Mouse (Mus musculus) E14TG2a.4 (cell line): ENCODE measurements around the gene Gm44503.

Experiments
- H3K27me3 ChIP-seq: 2 replicates; pipeline ENCODE4 v1.6.1; 2014; ENCODE audit warnings: low read length, control low read depth; ENCODE audit not compliant: insufficient read depth
- H3K36me3 ChIP-seq: 2 replicates; pipeline ENCODE4 v1.6.1; 2014; ENCODE audit warnings: low read length, control low read depth; ENCODE audit not compliant: insufficient read depth
- H3K4me1 ChIP-seq: replicated peaks from 2 replicates; pipeline ENCODE4 v1.6.1; 2014; ENCODE audit warnings: low read depth, low read length, control low read depth
- H3K4me3 ChIP-seq: replicated peaks from 2 replicates; pipeline ENCODE4 v1.5.1; 2014; ENCODE audit warnings: mild to moderate bottlenecking, low read length
- H3K9me3 ChIP-seq: 2 replicates; pipeline ENCODE4 v1.6.1; 2014; ENCODE audit warnings: low read length, control low read depth
- CTCF ChIP-seq: conservative IDR thresholded peaks from 2 replicates; pipeline ENCODE4 v1.5.1; 2014; ENCODE audit warnings: low read length
- NANOG ChIP-seq: IDR thresholded peaks from 2 replicates; pipeline ENCODE4 v1.6.1; 2014; ENCODE audit warnings: borderline replicate concordance, low read length, mixed read lengths
- POU5F1 ChIP-seq: IDR thresholded peaks from 2 replicates; pipeline ENCODE4 v1.6.1; 2014; ENCODE audit warnings: low read length, borderline replicate concordance

Gene Gm44503

GRCm38 (mm10) chr9:72985250-72986220 lies 26.9 kb downstream of the Gm44503 start, which contains the start of the genes Ccpg1os and Ccpg1:
TSS of gene Ccpg1os (minus strand) at chr9:72985382.
TSS of gene Ccpg1 (plus strand) at chr9:72985429.
- Histone ChIP-seq H3K4me1 (peaks cover 38% of the 10 kb centered on the region), H3K36me3 (no peaks in the 10 kb centered on the region), H3K4me3 (peak within 1 kb of the TSS; percentile 98), H3K9me3 (no peaks in the 10 kb centered on the region), H3K27me3 (no peaks in the 10 kb centered on the region)
- no peak for TF ChIP-seq CTCF
- TF ChIP-seq POU5F1 = no peak
- TF ChIP-seq NANOG = no peak

GRCm38 (mm10) chr9:72987703-72988102 lies 29.1 kb downstream of the Gm44503 start:
- no peaks in the 10 kb centered on the region for H3K36me3 ChIP-seq
- H3K27me3 ChIP-seq = no peaks in the 10 kb centered on the region
- TF ChIP-seq NANOG (no peak), CTCF (no peak), POU5F1 (no peak)
- no peaks in the 10 kb centered on the region for H3K9me3 ChIP-seq
- H3K4me3 ChIP-seq = no peak overlapping the region
- H3K4me1 ChIP-seq = peaks cover 50% of the 10 kb centered on the region

GRCm38 (mm10) chr9:72988706-72989105 lies 30.1 kb downstream of the Gm44503 start:
- no peak overlapping the region for H3K4me3 ChIP-seq
- no peaks in the 10 kb centered on the region for H3K27me3 ChIP-seq
- peaks cover 60% of the 10 kb centered on the region for H3K4me1 ChIP-seq
- no peak for TF ChIP-seq CTCF
- no peak for TF ChIP-seq POU5F1
- no peak for TF ChIP-seq NANOG
- H3K9me3 ChIP-seq = no peaks in the 10 kb centered on the region
- H3K36me3 ChIP-seq = no peaks in the 10 kb centered on the region

GRCm38 (mm10) chr9:72991420-72991819 lies 32.8 kb downstream of the Gm44503 start:
- Histone ChIP-seq H3K4me1 (peaks cover 69% of the 10 kb centered on the region), H3K9me3 (no peaks in the 10 kb centered on the region), H3K27me3 (no peaks in the 10 kb centered on the region), H3K4me3 (no peak overlapping the region), H3K36me3 (no peaks in the 10 kb centered on the region)
- no peak for TF ChIP-seq POU5F1
- TF ChIP-seq CTCF = no peak
- TF ChIP-seq NANOG = no peak

GRCm38 (mm10) chr9:72992576-72992975 lies 33.9 kb downstream of the Gm44503 start:
- Histone ChIP-seq H3K27me3 (no peaks in the 10 kb centered on the region), H3K36me3 (peaks cover under 1% of the 10 kb centered on the region; the same call in 1 of the 2 replicates), H3K9me3 (no peaks in the 10 kb centered on the region), H3K4me1 (peaks cover 69% of the 10 kb centered on the region), H3K4me3 (no peak overlapping the region)
- TF ChIP-seq POU5F1 (no peak), NANOG (no peak), CTCF (no peak)

GRCm38 (mm10) chr9:72996167-72996566 lies 37.5 kb downstream of the Gm44503 start:
- H3K4me1 ChIP-seq = peaks cover 60% of the 10 kb centered on the region
- peaks cover 27% of the 10 kb centered on the region for H3K36me3 ChIP-seq
- TF ChIP-seq NANOG = peak; percentile 45; the same call in 1 of the 2 replicates
- TF ChIP-seq CTCF = no peak
- no peak for TF ChIP-seq POU5F1
- no peaks in the 10 kb centered on the region for H3K9me3 ChIP-seq
- no peak overlapping the region for H3K4me3 ChIP-seq
- H3K27me3 ChIP-seq = no peaks in the 10 kb centered on the region

- peaks cover 34% of the 10 kb centered on the region for H3K36me3 ChIP-seq
- H3K4me1 ChIP-seq = peaks cover 60% of the 10 kb centered on the region
- no peak overlapping the region for H3K4me3 ChIP-seq
- TF ChIP-seq NANOG (no peak), POU5F1 (no peak), CTCF (no peak)
- no peaks in the 10 kb centered on the region for H3K9me3 ChIP-seq
- no peaks in the 10 kb centered on the region for H3K27me3 ChIP-seq
Measured at GRCm38 (mm10) chr9:72996806-72997205, 38.2 kb downstream of the Gm44503 start.

- no peaks in the 10 kb centered on the region for H3K27me3 ChIP-seq
- H3K36me3 ChIP-seq = peaks cover 62% of the 10 kb centered on the region
- no peaks in the 10 kb centered on the region for H3K9me3 ChIP-seq
- peaks cover 35% of the 10 kb centered on the region for H3K4me1 ChIP-seq
- TF ChIP-seq NANOG (no peak), POU5F1 (no peak), CTCF (no peak)
- no peak overlapping the region for H3K4me3 ChIP-seq
Measured at GRCm38 (mm10) chr9:73000487-73000886, 41.8 kb downstream of the Gm44503 start.
